Mouse (Mus musculus): ENCODE data around the gene Eno1. TPM values are rescaled to one million over a fixed set of nuclear protein-coding genes. Genes with fewer than 3 reads are reported as not detected.

Eno1 gene
- polyA plus RNA-seq (2015; fragmentation: Nextera tagmentation; extraction: Ambion mirVana) = 1,302 and 1,597 TPM in 2 replicates

DNA sequence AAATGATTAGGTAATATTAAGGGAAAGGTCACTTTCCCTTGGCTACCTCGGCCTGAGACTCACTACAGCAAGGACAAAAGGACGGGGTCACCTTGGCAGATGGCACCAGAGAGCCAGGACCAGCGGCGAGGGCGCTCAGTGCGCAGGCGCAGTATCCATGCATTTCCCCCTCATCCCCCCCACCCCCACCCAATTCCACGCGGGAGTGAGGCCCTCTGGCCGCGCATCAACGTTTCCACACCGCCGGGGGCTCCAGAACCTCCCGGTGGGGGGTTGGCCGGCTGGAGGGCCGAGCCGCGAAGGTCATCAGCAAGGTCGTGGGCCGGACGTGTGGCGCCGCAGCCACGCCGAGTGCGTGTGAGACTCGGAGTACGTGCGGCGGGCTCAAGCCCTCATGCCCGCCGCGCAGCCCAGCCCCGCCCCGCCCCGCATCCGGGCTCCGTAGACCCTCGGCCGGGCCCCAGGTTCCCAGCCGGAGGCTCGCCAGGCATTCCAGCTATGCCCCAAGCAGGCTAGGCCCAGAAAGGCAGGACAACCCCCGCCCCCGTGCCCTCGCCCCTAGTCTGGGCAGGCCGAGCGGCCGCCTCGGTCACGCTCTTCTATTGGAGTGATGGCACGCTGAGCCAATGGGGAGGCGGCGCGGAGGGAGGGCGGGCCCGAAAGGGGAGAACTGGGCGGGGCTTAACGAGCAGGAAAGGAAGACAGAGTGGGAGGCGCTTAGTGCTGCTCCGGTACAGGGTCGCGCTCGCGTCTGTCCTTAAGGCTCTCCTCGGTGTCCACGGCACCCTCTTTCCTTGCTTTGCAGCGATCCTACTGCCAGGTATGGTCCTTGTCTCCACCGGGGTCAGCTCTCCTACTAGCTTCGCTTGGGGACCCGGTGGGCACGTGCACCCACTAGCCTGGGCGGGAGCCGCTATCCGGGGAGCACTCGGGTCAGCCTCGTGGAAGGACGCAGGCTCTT is at the start of gene Eno1:
Eno1 (plus strand) TSS at position 201 of the 961 bp plus-strand sequence.
- H3K9ac ChIP-seq = peak within 1 kb of the TSS; percentile 81
- WGBS = under 1% methylated on average over 73 of the region's 78 CpGs
- H3K4me3 ChIP-seq (replicated peaks) = peak within 1 kb of the TSS; percentile 93
- peaks cover 13% of the 10 kb centered on the region for H3K36me3 ChIP-seq
- H3K9me3 ChIP-seq = no peaks in the 10 kb centered on the region
- H3K27ac ChIP-seq = peak within 1 kb of the TSS; percentile 97
- H3K4me1 ChIP-seq = peaks cover 38% of the 10 kb centered on the region
- no peaks in the 10 kb centered on the region for H3K27me3 ChIP-seq (replicated peaks)
- peak; percentile 98 for ATAC-seq (ENCODE audit: insufficient read depth, low FRiP score, low read depth)
- peak within 1 kb of the TSS; percentile 65 for H3K4me2 ChIP-seq

DNA sequence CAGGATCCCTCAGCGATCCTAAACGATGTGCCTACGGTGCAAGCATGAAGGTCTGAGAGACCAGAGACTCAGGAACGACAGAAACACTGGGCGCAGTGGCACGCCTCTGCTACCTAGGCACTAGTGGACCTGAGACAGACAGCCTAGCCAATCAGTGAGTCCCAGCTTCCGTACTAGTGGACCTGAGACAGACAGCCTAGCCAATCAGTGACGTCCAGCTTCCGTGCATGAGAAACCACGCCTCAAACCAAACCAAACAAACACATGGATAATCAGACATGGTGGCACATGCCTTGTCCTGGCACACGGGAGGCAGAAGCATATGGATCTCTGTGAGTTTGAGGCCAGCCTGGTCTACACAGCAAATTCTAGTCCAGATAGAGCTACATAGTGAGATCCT is 48.3 kb upstream of the Eno1 start:
- H3K9me3 ChIP-seq = no peaks in the 10 kb centered on the region
- no peaks in the 10 kb centered on the region for H3K36me3 ChIP-seq
- WGBS = 47% methylated on average over 11 of the region's 11 CpGs
- H3K9ac ChIP-seq = no peak overlapping the region
- no peak overlapping the region for H3K4me3 ChIP-seq (replicated peaks)
- 0 out of 2 replicates have a peak overlapping the region, but pooled peaks have one; percentile 5 for H3K4me2 ChIP-seq
- ATAC-seq (ENCODE audit: insufficient read depth, low FRiP score, low read depth) = peak; percentile 50; the same call in 1 of the 2 replicates
- no peak overlapping the region for H3K27ac ChIP-seq
- H3K4me1 ChIP-seq = no peaks in the 10 kb centered on the region
- H3K27me3 ChIP-seq (replicated peaks) = no peaks in the 10 kb centered on the region

DNA sequence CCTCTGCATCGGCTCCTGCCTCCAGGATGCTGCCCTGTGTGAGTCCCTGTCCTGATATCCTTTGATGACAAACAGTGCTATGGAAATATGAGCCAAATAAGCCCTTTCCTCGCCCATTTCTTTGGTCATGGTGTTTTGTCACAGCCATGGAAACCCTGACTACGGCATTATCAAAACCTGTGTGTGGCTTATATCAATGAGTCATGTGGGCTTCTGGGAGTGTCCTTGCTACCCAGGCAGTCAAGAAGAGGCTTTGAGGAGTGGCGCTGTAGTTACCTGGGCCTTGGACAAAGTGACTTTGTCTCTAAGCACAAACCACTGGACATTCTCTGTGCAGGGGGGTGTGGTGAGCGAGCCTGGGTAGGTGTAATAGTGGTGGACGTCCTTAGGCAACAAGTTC is 44.3 kb upstream of the Eno1 start:
- Histone ChIP-seq H3K4me1 (no peaks in the 10 kb centered on the region), H3K4me2 (no peak overlapping the region), H3K27ac (no peak overlapping the region), H3K9me3 (no peaks in the 10 kb centered on the region), H3K9ac (no peak overlapping the region), H3K4me3 (replicated peaks) (no peak overlapping the region), H3K36me3 (no peaks in the 10 kb centered on the region), H3K27me3 (replicated peaks) (no peaks in the 10 kb centered on the region)
- 77% methylated on average over 6 of the region's 6 CpGs for WGBS
- ATAC-seq (ENCODE audit: insufficient read depth, low FRiP score, low read depth) = no peak

DNA sequence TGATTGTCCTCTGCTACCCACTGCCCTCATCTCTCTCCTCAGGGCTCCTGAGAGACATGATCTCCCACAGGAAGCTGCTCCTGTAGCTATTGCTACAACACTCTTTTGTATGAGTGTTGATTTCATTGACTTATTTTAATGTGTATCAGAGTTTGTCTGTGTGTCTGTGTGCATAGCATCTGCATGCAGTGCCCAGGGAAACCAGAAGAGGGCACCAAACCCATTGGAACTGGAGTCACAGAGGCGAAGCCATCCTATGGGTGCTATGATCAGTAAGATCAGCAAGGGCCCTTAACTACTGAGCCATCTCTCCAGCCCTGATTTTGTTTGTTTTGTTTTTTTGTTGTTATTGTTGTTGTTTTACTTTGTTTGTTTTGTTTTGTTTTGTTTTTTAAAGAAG is 42.6 kb upstream of the Eno1 start:
- 46% methylated on average over 1 of the region's 1 CpGs for WGBS
- no peak overlapping the region for H3K27ac ChIP-seq
- no peak for ATAC-seq (ENCODE audit: insufficient read depth, low FRiP score, low read depth)
- no peak overlapping the region for H3K4me3 ChIP-seq (replicated peaks)
- H3K27me3 ChIP-seq (replicated peaks) = no peaks in the 10 kb centered on the region
- no peak overlapping the region for H3K9ac ChIP-seq
- no peaks in the 10 kb centered on the region for H3K9me3 ChIP-seq
- no peak overlapping the region for H3K4me2 ChIP-seq
- H3K4me1 ChIP-seq = no peaks in the 10 kb centered on the region
- H3K36me3 ChIP-seq = no peaks in the 10 kb centered on the region

DNA sequence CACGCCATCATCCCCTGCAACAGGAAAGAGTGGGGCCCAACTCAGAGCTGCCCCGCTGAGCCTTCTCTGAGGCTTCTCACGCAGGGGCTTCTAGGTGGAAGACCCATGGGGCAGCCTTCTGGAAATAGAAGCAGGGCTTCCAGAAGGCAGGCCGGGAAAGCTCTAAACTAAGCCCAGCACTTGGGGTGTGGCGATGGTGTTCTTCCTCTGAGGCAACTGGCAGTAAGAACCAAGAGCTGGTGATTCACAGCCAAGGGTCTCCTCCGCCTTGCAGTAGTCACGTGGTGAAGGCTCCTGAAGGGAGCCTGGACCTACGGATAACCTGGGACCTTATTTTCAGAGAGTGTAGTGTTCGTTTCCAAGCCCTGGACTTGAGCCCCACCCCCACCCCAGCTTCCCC is 38.3 kb upstream of the Eno1 start:
- ATAC-seq (ENCODE audit: insufficient read depth, low FRiP score, low read depth) = no peak

DNA sequence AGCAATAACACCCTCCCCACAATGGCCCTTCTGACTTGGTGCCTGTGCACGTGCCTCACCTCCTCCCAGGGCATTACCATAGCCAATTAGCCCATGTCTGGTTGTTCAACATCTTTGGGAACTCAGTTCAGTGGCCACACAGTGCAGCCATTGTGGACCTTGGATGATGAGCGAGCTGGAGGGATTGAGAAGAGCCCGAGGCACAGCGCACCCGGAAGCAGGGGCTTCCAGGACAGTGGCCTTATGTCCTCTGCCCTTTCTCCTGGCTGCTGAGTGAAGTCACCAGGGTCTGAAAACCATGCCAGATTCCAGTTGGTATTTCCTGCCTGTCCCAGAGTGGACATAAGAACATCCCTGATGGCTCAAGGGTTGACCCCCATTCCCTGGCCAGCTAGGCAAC is 35.3 kb upstream of the Eno1 start, which contains the start of gene Car6:
Car6 (minus strand) TSS at position 101 of the 400 bp plus-strand sequence.
- Histone ChIP-seq H3K9me3 (no peaks in the 10 kb centered on the region), H3K27me3 (replicated peaks) (no peaks in the 10 kb centered on the region), H3K9ac (no peak within 1 kb of the TSS), H3K4me1 (no peaks in the 10 kb centered on the region), H3K27ac (no peak within 1 kb of the TSS), H3K4me2 (no peak within 1 kb of the TSS), H3K36me3 (no peaks in the 10 kb centered on the region), H3K4me3 (replicated peaks) (no peak within 1 kb of the TSS)
- 82% methylated on average over 5 of the region's 5 CpGs for WGBS
- ATAC-seq (ENCODE audit: insufficient read depth, low FRiP score, low read depth) = no peak

More for the DNA sequence above, 38.3 kb upstream of the Eno1 start:
- H3K27ac ChIP-seq = no peak overlapping the region
- no peak overlapping the region for H3K4me2 ChIP-seq
- H3K36me3 ChIP-seq = no peaks in the 10 kb centered on the region
- H3K9ac ChIP-seq = no peak overlapping the region
- WGBS = 68% methylated on average over 9 of the region's 9 CpGs
- H3K4me1 ChIP-seq = no peaks in the 10 kb centered on the region
- H3K27me3 ChIP-seq (replicated peaks) = no peaks in the 10 kb centered on the region
- H3K9me3 ChIP-seq = no peaks in the 10 kb centered on the region
- H3K4me3 ChIP-seq (replicated peaks) = no peak overlapping the region

DNA sequence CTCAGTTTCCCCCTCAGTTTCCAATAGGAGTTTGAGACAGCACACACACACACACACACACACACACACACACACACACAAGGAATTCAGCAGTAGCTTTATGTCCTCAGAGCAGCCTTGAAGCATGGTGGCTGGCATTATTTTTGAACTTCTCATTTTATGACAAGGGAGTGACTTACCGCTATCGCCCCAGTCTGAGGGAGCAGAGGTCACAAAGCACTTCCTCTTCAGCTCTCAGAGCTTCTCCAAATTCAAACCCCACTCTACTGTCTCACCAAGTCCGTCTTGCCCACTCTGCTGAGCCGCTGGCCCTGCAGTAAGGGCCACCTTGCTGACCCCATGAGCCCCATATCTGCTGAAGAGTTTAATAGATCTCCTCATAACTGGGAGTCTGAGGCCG is 33.8 kb upstream of the Eno1 start:
- Histone ChIP-seq H3K27ac (no peak overlapping the region), H3K4me1 (no peaks in the 10 kb centered on the region), H3K4me3 (replicated peaks) (no peak overlapping the region), H3K27me3 (replicated peaks) (no peaks in the 10 kb centered on the region), H3K4me2 (no peak overlapping the region), H3K9ac (no peak overlapping the region), H3K36me3 (no peaks in the 10 kb centered on the region), H3K9me3 (no peaks in the 10 kb centered on the region)
- ATAC-seq (ENCODE audit: insufficient read depth, low FRiP score, low read depth) = no peak
- 74% methylated on average over 5 of the region's 5 CpGs for WGBS

DNA sequence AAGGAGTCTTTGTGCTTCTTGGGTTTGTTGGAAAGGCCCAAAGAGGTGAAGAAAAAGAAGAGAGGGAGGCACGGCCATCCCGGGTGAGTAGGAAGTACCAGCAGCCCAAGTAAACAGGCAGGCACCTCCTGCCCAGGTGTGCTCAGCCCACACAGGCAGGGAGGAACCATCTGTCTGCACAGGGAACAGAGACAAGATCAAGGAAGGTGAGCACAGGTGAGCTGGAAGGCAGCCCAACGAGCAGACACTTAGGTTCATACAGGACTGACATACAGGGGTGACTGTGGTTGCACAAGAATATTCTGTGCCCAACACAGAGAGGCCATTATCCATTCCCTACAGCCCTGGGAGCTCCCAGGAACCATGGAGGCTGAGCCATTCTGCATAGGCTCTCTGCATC is 31.6 kb upstream of the Eno1 start:
- no peak overlapping the region for H3K4me3 ChIP-seq (replicated peaks)
- no peak for ATAC-seq (ENCODE audit: insufficient read depth, low FRiP score, low read depth)
- WGBS = 68% methylated on average over 3 of the region's 3 CpGs
- H3K9me3 ChIP-seq = no peaks in the 10 kb centered on the region
- no peak overlapping the region for H3K27ac ChIP-seq
- H3K9ac ChIP-seq = no peak overlapping the region
- H3K4me2 ChIP-seq = no peak overlapping the region
- no peaks in the 10 kb centered on the region for H3K36me3 ChIP-seq
- H3K4me1 ChIP-seq = no peaks in the 10 kb centered on the region
- no peaks in the 10 kb centered on the region for H3K27me3 ChIP-seq (replicated peaks)

DNA sequence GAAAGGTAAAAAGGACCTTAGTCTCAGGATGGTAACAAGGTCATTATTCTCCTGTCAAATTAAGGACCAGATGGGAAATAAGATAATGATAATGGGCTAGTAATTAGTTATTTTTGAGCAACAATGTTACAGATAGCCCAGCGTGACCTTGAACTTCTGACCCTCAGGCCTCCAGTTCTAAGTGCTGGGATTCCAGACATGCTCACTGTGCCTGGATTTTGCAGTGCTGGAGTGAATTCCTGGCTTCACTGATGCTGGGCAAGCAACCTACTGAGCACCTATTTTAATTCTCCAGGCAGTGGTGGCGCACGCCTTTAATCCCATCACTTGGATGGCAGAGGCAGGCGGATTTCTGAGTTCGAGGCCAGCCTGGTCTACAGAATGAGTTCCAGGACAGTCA is 26.8 kb upstream of the Eno1 start:
- ATAC-seq (ENCODE audit: insufficient read depth, low FRiP score, low read depth) = no peak
- Histone ChIP-seq H3K27me3 (replicated peaks) (no peaks in the 10 kb centered on the region), H3K9me3 (no peaks in the 10 kb centered on the region), H3K36me3 (no peaks in the 10 kb centered on the region), H3K9ac (no peak overlapping the region), H3K4me3 (replicated peaks) (no peak overlapping the region), H3K4me1 (0 out of 2 replicates have a peak, but pooled peaks cover 5% of the 10 kb centered on the region), H3K4me2 (no peak overlapping the region), H3K27ac (no peak overlapping the region)
- 93% methylated on average over 5 of the region's 5 CpGs for WGBS

DNA sequence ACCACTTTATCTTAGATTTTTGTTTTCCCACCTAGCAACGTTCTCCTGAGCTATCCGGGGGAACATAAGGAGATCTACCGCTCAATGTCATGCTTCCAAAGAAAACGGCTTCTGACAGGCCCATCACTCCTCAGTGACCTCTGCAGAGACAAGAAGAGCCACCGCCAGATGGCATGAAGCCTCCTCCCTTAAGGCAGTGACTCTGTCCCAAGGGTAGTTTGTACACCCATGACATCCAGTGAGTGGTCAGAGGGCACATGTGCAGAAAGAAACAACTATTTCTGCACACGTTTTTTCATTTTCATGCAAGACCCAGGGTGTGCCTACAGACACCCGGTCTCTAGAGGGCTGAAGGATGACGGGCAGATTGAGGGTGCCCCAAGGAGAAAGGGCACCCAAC is 26.2 kb upstream of the Eno1 start:
- Histone ChIP-seq H3K9ac (no peak overlapping the region), H3K36me3 (no peaks in the 10 kb centered on the region), H3K27me3 (replicated peaks) (no peaks in the 10 kb centered on the region), H3K4me2 (no peak overlapping the region), H3K9me3 (no peaks in the 10 kb centered on the region), H3K27ac (no peak overlapping the region), H3K4me1 (0 out of 2 replicates have a peak, but pooled peaks cover 5% of the 10 kb centered on the region), H3K4me3 (replicated peaks) (no peak overlapping the region)
- ATAC-seq (ENCODE audit: insufficient read depth, low FRiP score, low read depth) = no peak
- 82% methylated on average over 8 of the region's 8 CpGs for WGBS

DNA sequence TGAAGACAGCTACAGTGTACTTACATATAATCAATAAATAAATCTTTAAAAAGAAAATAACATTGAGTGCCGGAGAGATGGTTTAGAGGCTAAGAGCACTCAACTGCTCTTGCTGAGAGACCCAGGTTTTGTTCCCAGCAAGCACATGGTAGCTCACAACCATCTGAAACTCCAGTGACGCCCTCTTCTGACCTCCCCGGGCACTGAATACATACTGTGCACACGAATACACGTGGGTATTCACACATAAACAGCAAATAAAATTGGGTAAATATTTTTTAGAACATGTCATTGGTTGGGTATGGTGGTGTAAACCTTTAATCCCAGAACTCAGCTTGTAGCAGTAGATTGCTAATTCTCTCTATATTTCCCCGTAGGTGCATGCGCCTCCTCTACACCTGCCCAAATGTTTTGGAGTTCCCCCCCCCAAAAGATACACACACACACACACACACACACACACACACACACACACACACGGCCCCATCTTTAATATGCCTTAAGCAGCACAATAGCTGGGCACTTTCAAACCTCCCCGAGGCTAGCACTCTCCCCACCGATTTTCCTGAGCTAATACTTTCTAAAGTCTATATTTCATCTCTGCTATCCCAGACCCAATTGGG is 24.5 kb upstream of the Eno1 start:
- Histone ChIP-seq H3K27me3 (replicated peaks) (no peaks in the 10 kb centered on the region), H3K9me3 (no peaks in the 10 kb centered on the region), H3K4me1 (0 out of 2 replicates have a peak, but pooled peaks cover 5% of the 10 kb centered on the region), H3K9ac (no peak overlapping the region), H3K36me3 (no peaks in the 10 kb centered on the region), H3K27ac (no peak overlapping the region), H3K4me2 (peak overlapping the region; percentile 63), H3K4me3 (replicated peaks) (peak overlapping the region; percentile 33)
- 42% methylated on average over 10 of the region's 10 CpGs for WGBS
- peak; percentile 10; the same call in 1 of the 2 replicates for ATAC-seq (ENCODE audit: insufficient read depth, low FRiP score, low read depth)

DNA sequence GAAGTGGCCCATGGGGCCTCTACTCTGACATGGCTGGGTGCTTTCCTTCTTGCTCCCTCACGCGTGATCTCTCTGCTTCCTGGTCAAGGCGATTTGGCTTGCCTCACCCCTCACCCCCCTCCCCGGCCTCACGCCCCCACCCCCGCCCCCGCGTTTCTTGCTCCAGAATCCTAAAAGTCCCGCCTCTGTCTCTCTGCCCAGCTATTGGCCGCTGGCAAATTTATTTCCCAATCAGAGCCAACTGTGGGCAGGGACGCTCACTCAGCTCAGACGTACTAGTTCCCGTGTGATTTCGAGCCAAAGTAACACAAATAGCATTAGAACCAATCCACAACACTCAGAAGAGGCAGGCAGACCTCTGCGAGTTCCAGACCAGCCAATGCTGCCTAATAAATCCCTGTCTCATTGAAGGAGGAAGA is 24.0 kb upstream of the Eno1 start:
- ATAC-seq (ENCODE audit: insufficient read depth, low FRiP score, low read depth) = peak; percentile 85
- 0 out of 2 replicates have a peak overlapping the region, but pooled peaks have one; percentile 16 for H3K27ac ChIP-seq
- H3K4me2 ChIP-seq = peak overlapping the region; percentile 63
- no peaks in the 10 kb centered on the region for H3K9me3 ChIP-seq
- WGBS = 2% methylated on average over 15 of the region's 15 CpGs
- H3K36me3 ChIP-seq = no peaks in the 10 kb centered on the region
- H3K4me3 ChIP-seq (replicated peaks) = peak overlapping the region; percentile 33
- no peak overlapping the region for H3K9ac ChIP-seq
- no peaks in the 10 kb centered on the region for H3K27me3 ChIP-seq (replicated peaks)
- H3K4me1 ChIP-seq = 0 out of 2 replicates have a peak, but pooled peaks cover 5% of the 10 kb centered on the region
